Mouse (Mus musculus) testis, adult 2 months (tissue): Measurements from ENCODE around the gene Cd84.

Source experiments
- CTCF ChIP-seq: fragments of 200-500 bp; IDR thresholded peaks from 2 replicates; pipeline ENCODE4 v1.5.1; 2012; ENCODE audit warnings: low read depth, mild to moderate bottlenecking, inconsistent platforms, low read length, moderate library complexity; ENCODE audit not compliant: control insufficient read depth, insufficient read depth, insufficient replicate concordance
- POLR2A ChIP-seq: fragments of 200-500 bp; IDR thresholded peaks from 2 replicates; pipeline ENCODE4 v1.6.1; 2012; ENCODE audit warnings: low read depth, mild to moderate bottlenecking, inconsistent platforms, low read length, moderate library complexity; ENCODE audit not compliant: control insufficient read depth

- TF ChIP-seq CTCF = no peak
- no peak for TF ChIP-seq POLR2A
These were observed 85.4 kb downstream of the Cd84 start for GRCm38 (mm10) chr1:171924900-171925299.
